Mouse (Mus musculus): ENCODE measurements at regions not wholly inside any gene's neighbourhood (a gene's known extent, or its start where the extent isn't known, plus 50 kb on each side); places are given as distances from the start of the nearest gene placed in this dataset.

DNA sequence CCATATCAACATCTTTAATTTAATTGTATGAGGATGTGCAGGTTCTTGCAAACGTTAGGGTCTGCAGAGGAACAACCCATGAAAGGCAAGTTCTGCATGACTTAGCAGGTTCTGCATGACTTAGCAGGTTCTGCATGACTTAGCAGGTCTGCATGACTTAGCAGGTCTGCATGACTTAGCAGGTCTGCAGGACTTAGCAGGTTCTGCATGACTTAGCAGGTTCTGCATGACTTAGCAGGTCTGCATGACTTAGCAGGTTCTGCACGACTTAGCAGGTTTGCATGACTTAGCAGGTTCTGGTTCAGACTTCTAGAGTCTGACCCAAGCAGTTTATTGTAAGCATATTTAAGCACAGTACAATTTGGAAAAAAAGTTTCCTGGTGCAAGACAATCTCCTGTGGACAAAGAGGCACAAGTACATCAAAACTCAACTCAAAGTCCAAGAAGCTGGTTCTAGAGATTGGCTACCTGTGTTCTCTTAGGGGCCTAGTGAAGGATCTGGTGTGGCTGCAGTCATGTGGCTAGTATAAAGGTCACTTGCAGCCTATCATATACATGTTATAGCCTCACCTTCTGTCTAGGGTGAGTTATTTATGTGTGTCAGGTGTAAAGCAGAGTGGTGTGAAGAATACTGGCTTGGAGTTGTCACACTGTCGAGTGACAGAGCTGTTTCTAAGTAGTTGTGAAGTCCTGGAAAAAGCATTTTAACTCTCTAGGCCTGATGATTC lies 50.5 kb upstream of the Prdx6 start:
- peak; percentile 3 for DNase-seq (ENCODE audit: low read depth, low spot score)

GRCm38 (mm10) chr1:161306772-161307499 lies 55.9 kb upstream of the Prdx6 start:
- no peak for DNase-seq (ENCODE audit: low read depth, low spot score)

DNA sequence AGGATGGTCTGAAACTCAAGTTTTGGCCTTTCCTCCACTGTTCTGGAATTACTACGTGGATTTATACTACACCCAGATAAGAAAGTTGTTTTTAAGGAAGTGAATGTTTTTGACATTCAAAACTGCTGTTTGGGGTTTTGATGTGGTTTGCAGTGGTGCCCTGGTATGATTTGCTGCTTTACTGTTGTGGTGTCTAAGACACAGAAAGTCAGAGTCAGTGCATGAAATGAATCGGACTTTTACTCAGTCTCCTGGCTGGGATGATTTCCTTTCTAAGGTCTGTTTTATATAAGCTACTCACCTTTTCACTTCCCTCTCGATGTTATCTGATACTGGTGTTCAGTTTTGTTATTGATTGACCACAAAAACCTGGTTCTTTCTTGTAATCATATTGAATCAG lies 58.2 kb upstream of the Prdx6 start:
- DNase-seq (ENCODE audit: low read depth, low spot score) = no peak

GRCm38 (mm10) chr1:161314078-161314477 lies 63.1 kb upstream of the Prdx6 start:
- DNase-seq (ENCODE audit: low read depth, low spot score) = no peak

GRCm38 (mm10) chr1:161321675-161322074 lies 70.7 kb upstream of the Prdx6 start:
- no peak for DNase-seq (ENCODE audit: low read depth, low spot score)

DNA sequence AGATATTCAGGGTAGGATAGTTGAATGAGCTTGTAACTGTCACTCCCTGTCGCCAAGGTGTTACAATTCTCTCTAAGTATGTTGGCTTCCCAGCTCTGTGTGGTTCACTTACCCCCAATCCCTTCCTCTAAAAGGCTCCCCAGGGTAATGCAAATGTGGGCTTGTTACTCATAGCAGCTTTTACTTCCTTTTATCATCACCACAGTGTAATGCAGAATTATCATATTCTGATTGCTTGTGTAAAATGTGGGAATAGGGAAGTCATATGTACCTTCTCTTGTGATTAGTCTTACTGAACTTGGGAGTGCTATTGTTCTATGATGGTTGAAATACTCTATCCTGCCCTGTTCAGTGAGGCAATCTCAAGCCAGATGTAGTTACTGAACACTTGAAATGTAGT lies 66.0 kb upstream of the Tnfsf4 start:
- no peak for DNase-seq (ENCODE audit: low read depth, low spot score)

- no peak for DNase-seq (ENCODE audit: low read depth, low spot score)
Observed at GRCm38 (mm10) chr1:161333151-161333550, 62.1 kb upstream of the Tnfsf4 start.

GRCm38 (mm10) chr1:161345111-161345510 lies 50.1 kb upstream of the Tnfsf4 start:
- peak; percentile 3 for DNase-seq (ENCODE audit: low read depth, low spot score)

Measured in mesoderm, embryonic 11.5 days (tissue).